Mouse (Mus musculus): ENCODE results near the gene 1700017N19Rik.

The 1700017N19Rik gene

GRCm38 (mm10) chr10:100661970-100662590 lies 71.8 kb downstream of the 1700017N19Rik start:
- no peak for DNase-seq (ENCODE audit: low spot score)

Data from ovary, postnatal 14 days (tissue).